Mouse (Mus musculus): ENCODE measurements at regions not wholly inside any gene's neighbourhood (a gene's known extent, or its start where the extent isn't known, plus 50 kb on each side); places are given as distances from the start of the nearest gene placed in this dataset.

DNA sequence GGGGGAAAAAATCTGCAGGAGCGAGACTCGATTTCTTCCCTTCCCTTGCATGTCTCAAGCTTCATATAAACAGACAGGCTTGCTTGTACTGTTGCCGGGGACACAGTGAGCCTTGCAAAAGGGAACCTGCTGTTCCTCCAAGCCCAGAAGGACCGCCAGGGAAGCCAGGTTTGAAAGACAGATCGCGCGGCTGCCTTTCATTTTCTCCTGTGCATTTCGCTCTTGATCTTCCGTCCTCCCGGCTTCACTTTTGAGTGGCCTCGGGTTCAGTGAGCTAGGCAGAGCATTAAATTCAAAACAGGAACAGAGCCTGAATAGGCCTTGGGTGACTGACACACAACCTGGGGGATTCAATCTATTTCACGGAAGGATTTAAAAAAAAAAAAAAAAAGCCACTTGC is 105.3 kb upstream of the B3gat2 start:
- no peaks in the 10 kb centered on the region for H3K4me1 ChIP-seq (ENCODE audit: control insufficient read depth, insufficient read depth, low read length)
- TF ChIP-seq CTCF (IDR thresholded peaks at IDR 0.05; ENCODE audit: extremely low read depth, insufficient read depth, low read length) = no peak
- no peak for TF ChIP-seq POLR2A (IDR thresholded peaks at IDR 0.05; ENCODE audit: extremely low read depth, insufficient read depth, low read length)
- H3K27ac ChIP-seq (ENCODE audit: insufficient read depth, low read length) = no peak overlapping the region
- H3K4me3 ChIP-seq (ENCODE audit: insufficient read depth, low read length) = no peak overlapping the region

DNA sequence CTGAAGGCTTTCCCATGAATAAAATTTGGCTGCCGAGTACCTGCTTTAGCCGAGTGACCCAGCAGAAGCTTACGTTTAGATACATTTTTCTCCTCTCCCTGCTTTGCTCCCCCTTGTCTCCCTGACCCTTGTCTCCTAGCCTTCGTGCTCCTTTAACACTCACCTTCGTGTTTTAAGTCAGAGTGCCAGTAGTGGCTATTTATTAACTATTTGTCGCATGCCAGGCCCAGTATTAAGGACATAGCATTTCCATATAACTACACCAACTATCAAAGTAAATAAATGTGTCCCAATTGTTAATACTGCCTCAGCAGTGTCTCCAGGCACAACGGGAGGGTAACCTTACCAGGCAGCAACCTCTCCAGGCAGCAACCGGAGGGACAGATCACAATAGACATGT is 104.8 kb upstream of the B3gat2 start:
- no peak overlapping the region for H3K27ac ChIP-seq (ENCODE audit: insufficient read depth, low read length)
- H3K4me1 ChIP-seq (ENCODE audit: control insufficient read depth, insufficient read depth, low read length) = no peaks in the 10 kb centered on the region
- no peak overlapping the region for H3K4me3 ChIP-seq (ENCODE audit: insufficient read depth, low read length)
- no peak for TF ChIP-seq CTCF (IDR thresholded peaks at IDR 0.05; ENCODE audit: extremely low read depth, insufficient read depth, low read length)
- TF ChIP-seq POLR2A (IDR thresholded peaks at IDR 0.05; ENCODE audit: extremely low read depth, insufficient read depth, low read length) = no peak

DNA sequence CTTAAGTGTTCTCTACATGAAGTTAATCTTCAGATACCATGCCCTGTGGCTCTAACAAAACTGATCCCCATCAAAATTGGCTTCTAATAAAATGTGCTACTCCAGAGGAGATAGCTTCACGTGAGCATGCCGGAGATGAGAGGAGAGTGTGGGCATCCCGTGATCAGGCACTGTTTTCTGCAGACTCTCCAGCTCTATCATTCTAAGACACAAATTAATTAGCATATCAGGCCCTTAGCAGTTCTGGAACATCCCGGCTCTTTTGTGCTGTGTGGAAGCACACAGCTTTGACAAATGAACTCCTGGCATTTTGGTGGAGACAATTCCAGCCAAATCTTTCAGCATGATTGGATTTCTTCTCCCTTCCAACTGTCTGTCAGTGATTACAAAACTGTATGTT is 91.0 kb upstream of the B3gat2 start:
- no peak overlapping the region for H3K4me3 ChIP-seq (ENCODE audit: insufficient read depth, low read length)
- no peak overlapping the region for H3K27ac ChIP-seq (ENCODE audit: insufficient read depth, low read length)
- H3K4me1 ChIP-seq (ENCODE audit: control insufficient read depth, insufficient read depth, low read length) = no peaks in the 10 kb centered on the region
- no peak for TF ChIP-seq POLR2A (IDR thresholded peaks at IDR 0.05; ENCODE audit: extremely low read depth, insufficient read depth, low read length)
- TF ChIP-seq CTCF (IDR thresholded peaks at IDR 0.05; ENCODE audit: extremely low read depth, insufficient read depth, low read length) = no peak

DNA sequence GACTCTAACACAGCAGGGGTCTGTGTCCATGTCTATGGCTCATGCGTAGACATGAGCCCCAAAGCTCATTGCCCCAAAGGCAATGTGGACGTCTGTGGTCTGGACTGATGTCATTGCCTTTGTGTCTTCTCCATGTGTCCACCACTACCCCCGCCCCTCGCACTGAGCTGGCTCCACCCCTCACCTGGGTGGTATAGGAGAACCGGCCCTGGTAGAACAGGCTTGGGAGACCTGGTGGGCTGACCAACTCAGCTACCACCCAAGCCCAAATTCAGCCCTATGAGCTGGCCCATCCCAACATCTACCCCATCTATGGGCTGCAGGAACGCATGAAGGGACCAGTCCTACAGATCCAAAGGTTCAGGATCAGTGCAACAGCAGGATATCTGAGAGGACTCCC is 87.2 kb upstream of the B3gat2 start:
- TF ChIP-seq POLR2A (IDR thresholded peaks at IDR 0.05; ENCODE audit: extremely low read depth, insufficient read depth, low read length) = no peak
- TF ChIP-seq CTCF (IDR thresholded peaks at IDR 0.05; ENCODE audit: extremely low read depth, insufficient read depth, low read length) = no peak
- no peak overlapping the region for H3K4me3 ChIP-seq (ENCODE audit: insufficient read depth, low read length)
- H3K4me1 ChIP-seq (ENCODE audit: control insufficient read depth, insufficient read depth, low read length) = no peaks in the 10 kb centered on the region
- no peak overlapping the region for H3K27ac ChIP-seq (ENCODE audit: insufficient read depth, low read length)

DNA sequence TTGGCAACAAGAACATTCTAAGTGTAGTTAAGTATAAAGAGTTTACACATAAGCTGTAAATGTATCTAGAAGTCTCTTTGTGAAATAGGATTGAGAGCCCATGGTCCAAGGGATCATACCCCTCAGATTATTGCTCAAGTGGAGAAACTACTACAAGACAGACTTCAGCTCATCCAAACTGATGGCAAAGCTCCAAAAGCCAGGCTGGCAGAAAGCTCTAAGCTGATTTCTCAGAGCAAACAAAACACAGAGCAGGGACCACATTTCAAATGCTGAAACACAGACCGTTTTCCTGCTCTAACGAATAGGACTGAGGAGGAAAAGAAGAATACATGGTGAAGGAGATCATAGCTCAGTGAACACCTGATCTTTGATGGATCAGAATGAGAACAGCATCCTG is 85.3 kb upstream of the B3gat2 start:
- Histone ChIP-seq H3K27ac (ENCODE audit: insufficient read depth, low read length) (no peak overlapping the region), H3K4me3 (ENCODE audit: insufficient read depth, low read length) (no peak overlapping the region), H3K4me1 (ENCODE audit: control insufficient read depth, insufficient read depth, low read length) (no peaks in the 10 kb centered on the region)
- no peak for TF ChIP-seq CTCF (IDR thresholded peaks at IDR 0.05; ENCODE audit: extremely low read depth, insufficient read depth, low read length)
- TF ChIP-seq POLR2A (IDR thresholded peaks at IDR 0.05; ENCODE audit: extremely low read depth, insufficient read depth, low read length) = no peak

DNA sequence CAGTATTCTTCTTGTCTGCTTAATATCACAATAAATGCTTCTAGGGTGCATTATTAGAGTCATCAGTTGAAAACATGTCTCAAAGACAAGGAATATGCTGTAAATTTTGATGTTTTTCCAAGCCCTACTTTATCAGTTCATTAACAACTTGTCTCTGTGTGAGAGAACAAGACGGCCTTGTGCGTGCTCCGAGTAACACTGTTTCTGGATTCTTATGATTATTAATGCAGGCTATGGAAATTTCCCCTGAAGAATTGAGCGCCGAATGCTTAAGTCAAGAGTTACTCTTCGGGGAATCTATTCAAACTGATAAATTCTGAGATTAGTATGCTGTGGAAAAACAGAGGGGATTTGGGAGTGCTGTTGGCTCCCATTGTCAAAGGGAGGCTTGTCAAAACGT is 72.2 kb upstream of the B3gat2 start:
- Histone ChIP-seq H3K4me1 (ENCODE audit: control insufficient read depth, insufficient read depth, low read length) (no peaks in the 10 kb centered on the region), H3K27ac (ENCODE audit: insufficient read depth, low read length) (no peak overlapping the region), H3K4me3 (ENCODE audit: insufficient read depth, low read length) (no peak overlapping the region)
- TF ChIP-seq CTCF (IDR thresholded peaks at IDR 0.05; ENCODE audit: extremely low read depth, insufficient read depth, low read length) = no peak
- TF ChIP-seq POLR2A (IDR thresholded peaks at IDR 0.05; ENCODE audit: extremely low read depth, insufficient read depth, low read length) = no peak

DNA sequence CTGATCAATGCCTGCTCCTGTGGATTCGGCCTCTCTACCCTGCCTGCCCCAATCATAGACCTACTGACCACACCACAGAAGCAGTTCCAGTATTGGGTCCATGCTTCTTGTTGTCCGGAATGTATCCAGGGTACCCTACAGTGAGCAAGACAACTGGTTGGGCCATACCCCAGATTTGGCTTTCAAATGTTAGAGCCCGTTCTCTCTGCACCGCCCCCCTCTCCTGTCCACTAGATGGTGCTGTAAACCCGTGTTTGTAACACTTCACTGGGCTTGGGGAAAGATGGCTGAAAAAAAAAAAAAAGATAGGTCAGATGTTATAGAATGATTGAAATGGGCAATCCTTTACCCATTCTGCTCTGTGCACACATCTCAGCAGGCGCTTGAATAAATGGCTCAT is 56.1 kb upstream of the B3gat2 start:
- Histone ChIP-seq H3K4me1 (ENCODE audit: control insufficient read depth, insufficient read depth, low read length) (no peaks in the 10 kb centered on the region), H3K4me3 (ENCODE audit: insufficient read depth, low read length) (no peak overlapping the region), H3K27ac (ENCODE audit: insufficient read depth, low read length) (no peak overlapping the region)
- TF ChIP-seq CTCF (IDR thresholded peaks at IDR 0.05; ENCODE audit: extremely low read depth, insufficient read depth, low read length) (peak; percentile 78), POLR2A (IDR thresholded peaks at IDR 0.05; ENCODE audit: extremely low read depth, insufficient read depth, low read length) (no peak)

DNA sequence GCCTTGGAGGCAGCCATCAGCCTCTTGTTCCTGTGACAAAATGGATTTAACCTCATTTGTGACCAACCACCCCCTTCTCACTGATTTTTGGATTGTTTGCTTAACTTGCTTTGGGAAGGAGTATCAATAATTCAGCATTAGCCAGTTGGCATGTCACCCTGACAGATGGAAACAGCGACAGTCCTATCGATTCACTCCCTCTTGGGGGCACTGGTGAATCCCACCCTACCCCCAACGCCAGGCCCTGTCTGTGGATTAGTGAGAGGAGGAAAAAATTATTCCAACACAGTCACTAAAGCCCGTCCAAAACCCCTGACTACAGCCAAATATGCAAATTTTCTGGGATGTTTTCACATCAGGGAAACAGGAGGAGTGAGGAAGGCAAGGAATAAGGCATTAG is 55.1 kb upstream of the B3gat2 start:
- H3K27ac ChIP-seq (ENCODE audit: insufficient read depth, low read length) = no peak overlapping the region
- H3K4me3 ChIP-seq (ENCODE audit: insufficient read depth, low read length) = no peak overlapping the region
- no peaks in the 10 kb centered on the region for H3K4me1 ChIP-seq (ENCODE audit: control insufficient read depth, insufficient read depth, low read length)
- TF ChIP-seq CTCF (IDR thresholded peaks at IDR 0.05; ENCODE audit: extremely low read depth, insufficient read depth, low read length) (no peak), POLR2A (IDR thresholded peaks at IDR 0.05; ENCODE audit: extremely low read depth, insufficient read depth, low read length) (no peak)
